Mouse (Mus musculus): ENCODE data around the gene Kcnma1. TPM values are rescaled to one million over a fixed set of nuclear protein-coding genes. Genes with fewer than 3 reads are reported as not detected.

Kcnma1 gene
- polyA plus RNA-seq, 1 experiment: 75.1 TPM

DNA sequence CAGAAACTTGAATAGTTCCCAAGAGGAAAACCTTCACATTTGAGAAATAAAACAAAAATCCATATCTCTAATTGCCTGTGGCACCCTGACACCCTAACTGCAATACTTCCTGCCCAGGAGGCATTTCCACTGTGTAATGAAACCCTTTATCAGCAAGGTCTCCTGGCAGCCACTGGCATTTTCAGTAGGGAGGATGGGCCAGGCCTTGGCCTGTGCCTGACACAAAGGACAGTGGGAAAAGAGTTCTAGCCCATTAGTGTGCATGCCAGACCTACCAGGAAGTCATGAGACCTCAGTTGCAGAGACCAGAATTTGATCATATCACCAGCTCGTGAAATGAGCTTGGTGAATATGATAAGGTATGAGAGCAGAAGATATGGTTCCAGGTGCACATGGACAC, 488.4 kb downstream of the Kcnma1 start:
- Histone ChIP-seq H3K4me3 (ENCODE audit: insufficient read depth, low read depth, low read length) (no peak overlapping the region), H3K4me1 (ENCODE audit: control insufficient read depth, insufficient read depth, low read length) (peaks cover 4% of the 10 kb centered on the region; the same call in 1 of the 2 replicates), H3K27ac (ENCODE audit: insufficient read depth, low read depth, low read length) (no peak overlapping the region)
- 98% methylated on average over 1 of the region's 1 CpGs for WGBS
- TF ChIP-seq CTCF (IDR thresholded peaks at IDR 0.05; ENCODE audit: insufficient read depth, low read depth, low read length) (no peak), POLR2A (IDR thresholded peaks at IDR 0.05; ENCODE audit: insufficient read depth, low read depth, low read length) (no peak)

DNA sequence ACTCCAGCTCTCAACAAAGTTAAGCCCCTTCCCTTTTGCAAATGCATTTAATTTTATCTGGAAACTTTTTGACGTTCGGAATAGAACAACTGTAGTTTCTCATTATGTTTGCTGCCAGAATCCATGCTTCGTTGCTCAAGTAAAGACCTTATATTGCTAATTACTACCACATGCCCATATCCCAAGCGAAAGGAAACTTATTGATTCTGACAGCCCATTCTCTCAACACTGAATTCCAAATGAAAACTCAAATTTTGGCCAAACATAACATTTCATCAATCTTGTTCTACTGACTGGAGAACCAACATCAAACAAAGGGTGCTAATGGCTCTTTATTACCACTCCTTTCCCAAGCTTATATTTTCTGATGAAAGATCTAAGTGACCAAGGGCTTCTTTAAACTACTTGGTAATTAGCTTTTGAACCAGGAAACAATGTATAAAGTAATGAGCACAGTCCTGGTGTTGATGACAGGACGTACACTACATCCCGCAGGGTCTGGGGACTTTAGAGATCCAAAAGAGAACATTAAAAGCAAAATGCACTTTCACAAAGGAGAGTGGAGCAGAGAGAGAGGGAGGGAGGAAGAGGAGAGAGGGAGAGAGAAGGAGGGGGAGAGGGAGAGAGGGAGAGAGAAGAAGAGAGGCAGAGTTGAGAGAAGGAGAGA, 490.3 kb downstream of the Kcnma1 start:
- Histone ChIP-seq H3K4me3 (ENCODE audit: insufficient read depth, low read depth, low read length) (no peak overlapping the region), H3K27ac (ENCODE audit: insufficient read depth, low read depth, low read length) (no peak overlapping the region), H3K4me1 (ENCODE audit: control insufficient read depth, insufficient read depth, low read length) (peaks cover 3% of the 10 kb centered on the region; the same call in 1 of the 2 replicates)
- 59% methylated on average over 6 of the region's 6 CpGs for WGBS
- TF ChIP-seq CTCF (IDR thresholded peaks at IDR 0.05; ENCODE audit: insufficient read depth, low read depth, low read length) (no peak), POLR2A (IDR thresholded peaks at IDR 0.05; ENCODE audit: insufficient read depth, low read depth, low read length) (no peak)

DNA sequence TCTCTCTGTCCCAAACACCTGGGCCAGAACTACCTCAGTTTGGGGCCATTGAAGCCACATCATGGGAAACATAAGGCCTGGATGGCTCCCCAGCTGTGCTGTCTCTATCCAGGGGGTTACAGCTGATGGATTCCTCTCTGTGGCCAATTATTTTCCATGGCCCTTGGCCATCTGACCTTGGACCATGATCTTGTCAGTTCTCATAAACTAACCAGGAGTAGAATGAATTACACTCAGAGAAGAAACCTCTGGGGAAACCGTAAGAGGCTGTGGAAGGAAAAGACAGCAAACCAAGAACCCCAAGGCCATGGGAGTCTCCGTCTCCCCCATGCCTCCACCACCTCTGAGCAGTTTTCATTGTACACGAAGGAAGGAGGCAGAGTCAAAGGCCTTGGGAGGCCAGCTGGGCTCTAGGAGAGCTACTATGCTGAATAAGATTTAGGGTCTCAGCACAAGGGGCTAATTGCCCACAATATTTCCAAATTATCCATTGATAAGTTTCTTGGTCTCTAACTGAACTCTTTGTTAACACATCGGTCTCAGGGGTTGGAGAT, 491.6 kb downstream of the Kcnma1 start:
- no peak for TF ChIP-seq CTCF (IDR thresholded peaks at IDR 0.05; ENCODE audit: insufficient read depth, low read depth, low read length)
- TF ChIP-seq POLR2A (IDR thresholded peaks at IDR 0.05; ENCODE audit: insufficient read depth, low read depth, low read length): no peak
- H3K4me3 ChIP-seq (ENCODE audit: insufficient read depth, low read depth, low read length): no peak overlapping the region
- H3K4me1 ChIP-seq (ENCODE audit: control insufficient read depth, insufficient read depth, low read length): no peaks in the 10 kb centered on the region
- WGBS: 92% methylated on average over 4 of the region's 4 CpGs
- no peak overlapping the region for H3K27ac ChIP-seq (ENCODE audit: insufficient read depth, low read depth, low read length)

DNA sequence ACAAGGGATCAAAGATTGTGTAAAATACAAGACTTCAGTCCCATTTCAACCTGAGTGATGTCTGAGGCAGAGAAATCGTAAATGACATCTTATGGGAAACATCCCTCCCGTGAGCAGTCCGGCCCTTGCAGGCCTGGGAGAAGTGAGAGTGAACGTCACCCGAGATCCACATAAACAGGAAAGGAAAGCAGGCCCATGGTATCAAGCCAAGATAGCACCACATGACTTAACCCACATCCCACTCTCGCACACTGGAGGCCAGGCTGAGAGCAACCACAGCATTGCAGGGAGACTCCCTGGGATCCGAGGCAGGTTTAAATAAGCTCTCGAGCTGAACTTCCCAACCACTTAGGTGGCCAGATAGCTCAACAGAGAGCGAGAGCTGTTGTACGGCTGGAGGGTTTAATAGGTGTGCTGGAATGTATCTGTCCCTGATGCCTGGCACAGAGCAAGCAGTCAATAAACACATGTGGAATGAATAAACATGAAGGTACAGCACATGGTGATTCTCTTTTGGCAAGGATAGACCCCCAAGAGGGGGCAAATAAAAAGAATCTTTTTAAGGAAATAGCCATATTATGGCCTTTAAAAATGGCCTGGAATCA, 493.1 kb downstream of the Kcnma1 start:
- Histone ChIP-seq H3K27ac (ENCODE audit: insufficient read depth, low read depth, low read length) (no peak overlapping the region), H3K4me1 (ENCODE audit: control insufficient read depth, insufficient read depth, low read length) (no peaks in the 10 kb centered on the region), H3K4me3 (ENCODE audit: insufficient read depth, low read depth, low read length) (no peak overlapping the region)
- WGBS: 87% methylated on average over 10 of the region's 10 CpGs
- TF ChIP-seq POLR2A (IDR thresholded peaks at IDR 0.05; ENCODE audit: insufficient read depth, low read depth, low read length): no peak
- TF ChIP-seq CTCF (IDR thresholded peaks at IDR 0.05; ENCODE audit: insufficient read depth, low read depth, low read length): no peak

DNA sequence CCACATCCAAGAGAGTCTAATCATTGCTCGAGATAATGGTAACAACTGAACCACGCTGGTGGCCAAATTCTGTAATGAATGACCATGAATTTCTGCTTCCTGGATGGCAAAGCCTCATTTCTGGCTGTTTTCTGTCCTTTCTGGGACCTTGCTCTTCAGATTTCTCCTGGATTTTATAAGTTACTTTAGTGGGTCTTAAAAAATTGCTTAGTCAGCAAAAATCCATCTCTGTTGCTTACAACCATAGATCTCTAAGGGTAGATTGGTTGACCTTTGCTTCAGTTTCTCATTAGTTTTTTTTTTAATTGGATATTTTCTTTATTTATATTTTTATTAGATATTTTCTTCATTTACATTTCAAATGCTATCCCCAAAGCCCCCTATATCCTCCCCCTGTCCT, 496.9 kb downstream of the Kcnma1 start:
- TF ChIP-seq POLR2A (IDR thresholded peaks at IDR 0.05; ENCODE audit: insufficient read depth, low read depth, low read length) (no peak), CTCF (IDR thresholded peaks at IDR 0.05; ENCODE audit: insufficient read depth, low read depth, low read length) (no peak)
- Histone ChIP-seq H3K27ac (ENCODE audit: insufficient read depth, low read depth, low read length) (no peak overlapping the region), H3K4me3 (ENCODE audit: insufficient read depth, low read depth, low read length) (no peak overlapping the region), H3K4me1 (ENCODE audit: control insufficient read depth, insufficient read depth, low read length) (no peaks in the 10 kb centered on the region)
- 97% methylated on average over 2 of the region's 2 CpGs for WGBS

DNA sequence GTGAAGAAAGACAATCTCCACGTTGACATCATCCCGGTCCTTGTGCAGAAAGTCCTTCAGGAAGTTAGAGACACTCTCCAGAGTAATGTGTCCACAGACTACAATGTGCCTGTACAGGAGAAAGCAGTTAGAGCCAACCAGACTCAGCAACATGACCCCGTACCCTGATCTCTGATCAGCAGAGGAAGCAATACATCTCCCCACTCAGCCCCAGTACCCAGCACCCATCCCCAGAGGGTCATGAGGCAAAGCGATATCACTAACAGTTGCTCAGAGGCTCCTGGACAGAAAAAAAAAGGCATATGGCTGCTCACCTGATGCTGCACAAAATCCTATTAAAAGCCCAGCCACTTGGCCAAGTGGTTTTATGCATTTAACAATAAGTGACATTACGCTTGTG, 504.5 kb downstream of the Kcnma1 start:
- H3K4me3 ChIP-seq (ENCODE audit: insufficient read depth, low read depth, low read length): no peak overlapping the region
- TF ChIP-seq CTCF (IDR thresholded peaks at IDR 0.05; ENCODE audit: insufficient read depth, low read depth, low read length) (no peak), POLR2A (IDR thresholded peaks at IDR 0.05; ENCODE audit: insufficient read depth, low read depth, low read length) (no peak)
- H3K27ac ChIP-seq (ENCODE audit: insufficient read depth, low read depth, low read length): no peak overlapping the region
- 85% methylated on average over 5 of the region's 5 CpGs for WGBS
- H3K4me1 ChIP-seq (ENCODE audit: control insufficient read depth, insufficient read depth, low read length): no peaks in the 10 kb centered on the region

DNA sequence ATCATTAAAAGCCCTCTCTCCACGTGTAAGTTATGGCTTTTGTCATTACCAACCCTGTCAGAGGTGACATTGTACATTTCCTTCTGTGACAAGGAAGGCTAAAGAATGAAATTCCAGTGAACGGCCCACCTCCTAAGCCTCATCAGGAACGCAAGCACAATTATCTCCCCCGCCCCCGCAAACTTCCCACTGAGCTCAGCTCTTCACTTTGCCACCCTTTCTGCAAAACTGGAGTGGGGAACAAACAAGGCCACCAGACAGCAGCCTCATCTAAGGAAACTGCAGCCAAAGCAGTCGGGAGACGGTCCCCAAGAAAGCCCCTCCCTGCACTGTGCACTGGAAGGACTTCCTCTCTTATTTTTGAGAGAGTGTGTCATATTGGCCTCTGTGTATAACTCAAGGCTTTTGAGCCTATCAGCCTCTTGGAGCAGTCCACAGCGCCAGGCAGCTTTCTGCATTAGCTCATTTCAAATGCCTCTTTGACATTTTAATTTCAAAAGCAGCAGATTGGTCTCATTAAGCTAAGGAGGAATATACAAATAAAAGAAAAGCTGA, 512.0 kb downstream of the Kcnma1 start:
- no peak overlapping the region for H3K27ac ChIP-seq (ENCODE audit: insufficient read depth, low read depth, low read length)
- 40% methylated on average over 8 of the region's 8 CpGs for WGBS
- no peak for TF ChIP-seq CTCF (IDR thresholded peaks at IDR 0.05; ENCODE audit: insufficient read depth, low read depth, low read length)
- TF ChIP-seq POLR2A (IDR thresholded peaks at IDR 0.05; ENCODE audit: insufficient read depth, low read depth, low read length): no peak

DNA sequence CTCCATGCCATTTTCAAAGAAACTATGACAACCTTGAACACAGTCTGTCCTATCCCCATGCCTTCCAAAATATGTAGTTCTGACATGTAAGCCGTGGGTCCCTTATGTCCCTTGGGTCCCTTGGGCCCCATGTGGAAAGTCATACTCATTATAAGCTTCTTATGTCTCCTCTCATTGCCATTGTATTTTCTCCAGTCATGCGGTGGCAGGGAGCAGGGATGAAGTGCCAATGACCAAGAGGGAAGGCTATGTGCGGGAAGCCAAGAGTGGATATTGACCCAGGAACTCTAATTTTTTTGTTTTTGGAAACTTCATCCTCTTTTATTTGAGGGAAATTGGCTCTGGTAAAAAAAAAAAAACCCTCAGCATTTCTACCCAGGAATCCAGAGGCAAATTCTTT, 517.5 kb downstream of the Kcnma1 start:
- Histone ChIP-seq H3K4me3 (ENCODE audit: insufficient read depth, low read depth, low read length) (no peak overlapping the region), H3K27ac (ENCODE audit: insufficient read depth, low read depth, low read length) (no peak overlapping the region), H3K4me1 (ENCODE audit: control insufficient read depth, insufficient read depth, low read length) (no peaks in the 10 kb centered on the region)
- 92% methylated on average over 3 of the region's 3 CpGs for WGBS
- TF ChIP-seq POLR2A (IDR thresholded peaks at IDR 0.05; ENCODE audit: insufficient read depth, low read depth, low read length) (no peak), CTCF (IDR thresholded peaks at IDR 0.05; ENCODE audit: insufficient read depth, low read depth, low read length) (no peak)

More for the DNA sequence above, 512.0 kb downstream of the Kcnma1 start:
- peaks cover 3% of the 10 kb centered on the region for H3K4me1 ChIP-seq (ENCODE audit: control insufficient read depth, insufficient read depth, low read length)
- H3K4me3 ChIP-seq (ENCODE audit: insufficient read depth, low read depth, low read length): no peak overlapping the region

DNA sequence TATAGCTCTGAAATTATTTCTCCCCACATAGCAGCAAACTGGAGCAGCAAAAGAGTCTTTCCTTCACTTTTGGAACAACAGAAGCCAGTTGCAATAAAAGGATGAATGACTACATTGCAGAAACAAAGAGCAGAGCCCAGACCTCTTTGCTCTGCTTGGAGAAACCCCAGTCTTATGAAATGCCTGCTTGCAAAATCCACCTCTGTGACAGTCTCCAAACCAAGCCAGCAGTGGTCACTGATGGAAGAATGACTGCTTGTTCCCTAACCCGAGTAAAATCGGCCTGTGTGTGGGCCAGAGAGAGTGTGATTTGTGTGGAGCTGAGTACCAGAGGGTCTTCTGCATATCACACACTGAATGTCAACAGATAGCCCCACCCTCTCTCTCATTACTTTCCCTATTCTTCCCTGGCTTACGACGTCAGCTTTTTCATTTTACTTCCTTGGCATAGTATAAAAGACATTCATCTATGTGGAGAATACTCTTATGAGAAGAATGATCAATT, 518.0 kb downstream of the Kcnma1 start:
- no peak for TF ChIP-seq CTCF (IDR thresholded peaks at IDR 0.05; ENCODE audit: insufficient read depth, low read depth, low read length)
- no peak for TF ChIP-seq POLR2A (IDR thresholded peaks at IDR 0.05; ENCODE audit: insufficient read depth, low read depth, low read length)
- Histone ChIP-seq H3K4me1 (ENCODE audit: control insufficient read depth, insufficient read depth, low read length) (no peaks in the 10 kb centered on the region), H3K4me3 (ENCODE audit: insufficient read depth, low read depth, low read length) (no peak overlapping the region), H3K27ac (ENCODE audit: insufficient read depth, low read depth, low read length) (no peak overlapping the region)
- WGBS: 61% methylated on average over 4 of the region's 4 CpGs

Data from olfactory bulb, adult 2 months (tissue).